Comparison of ENCODE assay signal across 17 mouse cellular contexts in genomic region chr10:43888976-43889375, GRCm38 (mm10).
"Had no signal": no experiment of that assay in that cellular context is flagged by ENCODE, and none has a peak within 500 bp of the region (broad histone marks: within the 10 kb centered on the region; RNA-seq: fewer than 3 reads in every experiment).

No protein-coding gene starts in this region.

- H3K4me1 ChIP-seq: kidney, embryonic 15.5 days; liver, embryonic 13.5 days; midbrain, embryonic 12.5 days; midbrain, embryonic 15.5 days; neural tube, embryonic 12.5 days; neural tube, embryonic 15.5 days; stomach, embryonic 15.5 days had no signal

- H3K9me3 ChIP-seq: kidney, embryonic 15.5 days; liver, embryonic 13.5 days; midbrain, embryonic 12.5 days; midbrain, embryonic 15.5 days; neural tube, embryonic 12.5 days; neural tube, embryonic 15.5 days; stomach, embryonic 15.5 days had no signal

- H3K27me3 ChIP-seq: kidney, embryonic 15.5 days; liver, embryonic 13.5 days; midbrain, embryonic 12.5 days; midbrain, embryonic 15.5 days; neural tube, embryonic 12.5 days; neural tube, embryonic 15.5 days; stomach, embryonic 15.5 days had no signal

- DNase-seq: kidney, postnatal 10 days; kidney, postnatal 36 days; layer of hippocampus, postnatal 36 days; liver, embryonic 13.5 days; lung, adult 2 months; right cerebral cortex, adult 18-20 months; right cerebral cortex, postnatal 14 days; spleen, adult 18-20 months; thymus, postnatal 36 days had no signal

- ATAC-seq: midbrain, embryonic 15.5 days had no signal

- H3K9ac ChIP-seq: kidney, embryonic 15.5 days; liver, embryonic 13.5 days; midbrain, embryonic 12.5 days; midbrain, embryonic 15.5 days; neural tube, embryonic 12.5 days; neural tube, embryonic 15.5 days; stomach, embryonic 15.5 days had no signal

- H3K27ac ChIP-seq: kidney, embryonic 15.5 days; left cerebral cortex, adult 2 months; liver, embryonic 13.5 days; macrophage; midbrain, embryonic 12.5 days; neural tube, embryonic 12.5 days; neural tube, embryonic 15.5 days; stomach, embryonic 15.5 days had no signal

- H3K4me3 ChIP-seq: kidney, embryonic 15.5 days; left cerebral cortex, adult 2 months; liver, embryonic 13.5 days; midbrain, embryonic 12.5 days; midbrain, embryonic 15.5 days; neural tube, embryonic 12.5 days; neural tube, embryonic 15.5 days; stomach, embryonic 15.5 days had no signal

- H3K4me2 ChIP-seq: kidney, embryonic 15.5 days; liver, embryonic 13.5 days; midbrain, embryonic 12.5 days; midbrain, embryonic 15.5 days; neural tube, embryonic 12.5 days; neural tube, embryonic 15.5 days; stomach, embryonic 15.5 days had no signal
